Mouse (Mus musculus): Measurements from ENCODE around the gene Cacna1c.

The Cacna1c gene

GRCm38 (mm10) chr6:119044148-119044547 is 152.1 kb downstream of the Cacna1c start:
- no peak for DNase-seq

GRCm38 (mm10) chr6:119042803-119043202 is 153.4 kb downstream of the Cacna1c start:
- no peak for DNase-seq

DNA sequence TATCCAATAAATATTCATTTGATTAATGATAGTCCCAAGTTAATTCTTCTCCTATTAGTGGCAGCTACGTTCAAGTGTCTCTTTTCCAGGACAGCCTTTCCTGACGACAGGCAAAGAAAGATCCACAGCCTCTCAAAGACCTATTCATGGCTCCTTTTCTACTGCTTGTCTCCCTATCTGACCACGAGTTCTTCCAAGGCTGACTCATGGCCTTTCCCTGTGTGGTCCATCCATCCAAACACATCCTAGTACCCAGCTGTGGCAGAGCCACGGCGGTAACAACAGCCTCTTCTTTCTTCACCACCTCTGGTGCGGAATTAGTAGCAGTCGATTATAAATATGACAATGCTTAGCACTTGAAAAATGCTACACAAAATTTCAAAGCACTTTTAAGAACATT is 155.3 kb downstream of the Cacna1c start:
- DNase-seq = no peak

- DNase-seq = no peak
Measured at GRCm38 (mm10) chr6:119039815-119040214, 156.4 kb downstream of the Cacna1c start.

DNA sequence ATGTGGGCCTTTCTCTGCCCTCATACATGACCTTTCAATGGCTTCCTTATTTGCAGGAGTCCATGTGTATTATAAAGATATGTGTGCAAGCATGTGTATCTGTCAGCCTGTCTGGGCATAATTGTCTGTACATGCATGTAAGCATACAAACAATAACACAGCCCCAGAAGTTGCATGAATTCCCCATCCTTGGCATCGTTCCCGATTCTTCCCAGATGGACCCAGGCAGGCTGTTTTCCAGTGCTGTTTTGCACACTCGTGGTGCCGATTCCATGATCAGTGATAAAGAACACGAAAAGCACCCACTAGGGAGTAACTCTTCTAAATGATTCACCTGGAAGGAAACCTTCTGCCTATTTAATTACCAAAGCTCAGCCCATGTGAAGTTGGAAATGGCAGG is 156.9 kb downstream of the Cacna1c start:
- DNase-seq = no peak

GRCm38 (mm10) chr6:119037815-119038214 is 158.4 kb downstream of the Cacna1c start:
- peak; percentile 67 for DNase-seq

GRCm38 (mm10) chr6:119037047-119037446 is 159.2 kb downstream of the Cacna1c start:
- DNase-seq = peak; percentile 37

GRCm38 (mm10) chr6:119035361-119035760 is 160.9 kb downstream of the Cacna1c start:
- DNase-seq = no peak

- no peak for DNase-seq
Measured at GRCm38 (mm10) chr6:119034947-119035346, 161.3 kb downstream of the Cacna1c start.

DNA sequence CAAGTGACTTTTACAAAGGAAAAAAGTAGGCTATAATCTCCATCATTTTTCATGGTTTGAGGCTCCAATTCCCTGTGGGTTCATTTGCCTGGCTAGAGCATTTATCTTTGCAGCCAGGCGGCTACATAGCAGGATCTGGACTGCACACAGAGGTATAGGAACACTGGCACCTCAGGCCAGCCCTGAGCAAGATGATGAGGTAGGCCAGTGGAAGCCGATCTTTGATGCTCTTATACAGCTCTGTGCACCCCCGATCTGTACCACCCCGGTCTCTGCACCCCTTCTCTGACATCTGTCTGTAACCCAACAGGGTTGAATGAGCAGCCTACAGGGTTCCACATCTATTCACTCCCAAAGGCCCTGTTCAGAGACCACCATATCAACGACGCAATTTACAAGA is 168.3 kb downstream of the Cacna1c start:
- no peak for DNase-seq

DNA sequence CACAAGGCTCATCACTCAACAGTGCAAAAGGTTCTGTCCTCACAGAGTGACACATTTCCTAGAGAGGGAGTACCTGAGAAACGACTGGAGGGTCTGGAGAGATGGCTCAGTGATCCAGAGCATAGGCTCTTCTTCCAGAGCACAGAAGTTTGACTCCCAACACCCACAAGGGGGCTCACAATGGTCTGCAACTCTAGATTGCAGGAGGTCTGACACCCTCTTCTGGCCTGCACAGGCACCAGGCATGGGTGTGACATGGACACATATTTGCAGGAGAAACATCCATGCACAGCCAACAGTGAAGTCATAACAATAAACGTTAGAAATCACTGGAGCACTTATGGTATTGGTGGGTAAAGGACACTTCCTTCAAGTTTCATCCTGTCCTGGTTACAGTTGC is 173.4 kb downstream of the Cacna1c start:
- DNase-seq = no peak

DNA sequence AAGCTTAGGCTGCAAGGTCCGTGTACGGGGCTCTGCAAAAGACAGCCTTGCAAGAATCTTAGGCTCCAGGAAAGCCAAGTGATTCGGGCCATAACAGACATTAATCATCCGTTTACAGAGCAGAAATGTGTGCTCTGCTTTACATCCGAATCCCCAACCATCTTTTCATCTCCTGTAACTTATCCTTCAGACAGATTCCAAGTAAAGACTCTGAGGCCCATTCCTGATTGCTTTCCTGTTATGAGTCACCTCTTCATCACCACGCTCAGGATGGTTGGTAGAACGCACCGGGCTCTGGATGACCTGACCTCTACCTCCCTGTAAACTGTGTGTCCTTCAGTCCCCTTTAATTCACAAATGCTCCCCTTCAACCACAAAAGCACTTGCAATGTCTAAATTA is 175.0 kb downstream of the Cacna1c start:
- DNase-seq = no peak

DNA sequence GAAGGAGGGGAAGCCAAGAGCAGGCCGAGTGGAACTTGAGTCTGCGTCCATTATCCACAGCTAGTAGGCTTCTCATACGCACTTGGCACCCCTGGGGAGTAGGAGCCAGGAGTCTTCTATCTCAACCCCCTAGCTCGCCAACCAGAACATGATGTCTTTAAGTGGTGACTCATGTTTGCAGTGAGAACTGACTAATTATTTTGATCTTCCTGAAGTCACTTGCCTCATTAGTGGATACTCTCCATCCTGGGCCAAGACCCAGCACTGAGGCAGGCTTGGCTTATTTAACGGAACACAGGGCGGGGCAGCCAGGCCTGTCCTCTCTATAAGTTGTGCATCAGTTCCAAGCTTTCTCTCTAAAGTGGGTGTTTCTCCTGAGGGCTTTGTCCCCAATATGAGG is 177.3 kb downstream of the Cacna1c start:
- no peak for DNase-seq

DNA sequence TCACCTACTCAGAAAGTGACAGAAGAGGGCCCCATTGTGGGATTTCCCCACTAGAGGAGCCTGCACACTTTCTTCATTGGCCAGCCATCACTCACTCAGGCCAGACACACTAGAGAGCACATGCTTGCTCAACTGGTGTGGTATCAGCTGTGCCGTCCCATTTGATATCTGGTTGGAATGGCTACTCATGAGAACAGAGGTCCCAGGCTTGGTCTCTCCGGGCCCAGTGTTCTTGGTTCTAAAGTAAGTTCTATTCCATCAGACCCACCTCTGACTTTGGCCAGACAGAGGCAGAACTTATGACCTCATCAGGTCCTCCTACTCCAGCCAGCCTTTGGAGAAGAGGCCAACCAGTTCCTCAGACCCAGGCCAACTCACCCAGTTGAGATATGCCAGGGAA is 178.0 kb downstream of the Cacna1c start:
- DNase-seq = no peak

DNA sequence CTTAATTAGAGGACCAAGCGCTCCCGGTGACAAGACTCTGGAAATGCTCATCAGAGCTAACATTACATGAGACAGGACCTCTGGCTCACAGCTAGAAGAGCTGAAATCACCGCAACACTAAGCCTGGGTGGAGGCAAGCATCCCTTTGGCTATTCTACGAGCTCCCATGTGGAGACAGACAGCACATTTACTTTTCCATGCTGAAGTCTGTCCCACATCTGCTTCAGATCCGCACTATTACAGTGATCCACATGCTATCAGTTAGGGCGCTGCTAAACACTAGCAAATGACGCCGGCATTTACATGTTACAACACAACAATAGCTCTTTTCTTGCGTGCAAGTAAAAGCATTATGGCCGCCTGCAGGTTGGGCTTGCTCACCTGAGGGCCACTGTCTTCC is 178.7 kb downstream of the Cacna1c start:
- no peak for DNase-seq

DNA sequence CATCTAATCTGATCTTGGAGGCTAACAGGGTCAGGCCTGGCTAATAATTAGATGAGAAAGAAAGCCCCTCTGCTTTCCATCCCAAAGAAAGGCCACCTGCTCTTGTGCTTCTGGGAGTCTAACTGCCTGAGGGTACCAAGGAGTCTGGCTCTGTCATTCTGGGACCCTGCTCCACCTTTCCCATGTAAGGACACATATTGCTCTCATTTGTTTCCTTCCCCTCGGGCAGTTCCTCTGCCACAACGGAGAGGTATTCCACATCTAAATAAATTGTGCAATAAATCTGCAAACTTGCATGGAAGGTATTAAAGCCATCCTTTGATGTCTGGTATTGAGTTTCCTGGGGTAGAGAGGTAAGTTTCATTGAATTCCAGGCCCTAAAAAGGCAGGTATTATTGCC is 180.9 kb downstream of the Cacna1c start:
- no peak for DNase-seq

DNA sequence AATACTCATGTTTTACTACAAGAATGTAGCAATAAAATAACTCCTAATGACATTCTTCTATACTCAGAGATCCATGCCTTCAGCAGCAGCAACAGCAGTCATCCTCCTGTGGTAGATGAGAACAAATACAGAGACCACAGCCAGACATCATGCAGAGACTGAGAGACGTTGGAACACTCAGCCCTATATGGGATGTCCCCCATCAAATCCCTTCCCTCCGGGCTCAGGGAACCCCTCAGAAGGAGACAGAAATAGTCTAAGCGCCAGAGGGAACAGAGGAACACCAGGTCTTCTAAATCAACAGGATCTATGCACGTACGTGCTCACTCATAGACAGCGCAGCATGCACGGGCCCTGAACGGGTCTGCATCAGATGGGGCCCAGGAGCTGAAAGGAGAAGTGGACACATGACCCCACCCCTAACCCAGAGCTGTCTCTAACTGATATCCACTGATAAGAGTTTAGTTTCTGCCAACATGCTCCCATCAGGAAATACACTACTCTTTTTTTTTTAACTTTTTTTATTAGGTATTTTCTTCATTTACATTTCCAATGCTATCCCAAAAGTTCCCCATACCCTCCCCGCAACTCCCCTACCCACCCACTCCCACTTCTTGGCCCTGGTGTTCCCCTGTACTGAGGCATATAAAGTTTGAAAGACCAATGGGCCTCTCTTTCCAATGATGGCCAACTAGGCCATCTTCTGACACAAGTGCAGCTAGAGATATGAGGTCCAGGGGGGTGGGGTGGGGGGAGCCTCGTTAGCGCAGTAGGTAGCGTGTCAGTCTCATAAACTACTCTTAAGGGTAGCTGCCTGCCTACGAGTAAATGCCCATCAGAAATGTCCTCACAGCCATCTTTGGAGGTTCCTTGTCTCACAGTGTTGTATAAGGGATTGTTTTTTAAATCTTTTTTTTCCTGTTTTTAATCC is 182.8 kb downstream of the Cacna1c start:
- DNase-seq = no peak

DNA sequence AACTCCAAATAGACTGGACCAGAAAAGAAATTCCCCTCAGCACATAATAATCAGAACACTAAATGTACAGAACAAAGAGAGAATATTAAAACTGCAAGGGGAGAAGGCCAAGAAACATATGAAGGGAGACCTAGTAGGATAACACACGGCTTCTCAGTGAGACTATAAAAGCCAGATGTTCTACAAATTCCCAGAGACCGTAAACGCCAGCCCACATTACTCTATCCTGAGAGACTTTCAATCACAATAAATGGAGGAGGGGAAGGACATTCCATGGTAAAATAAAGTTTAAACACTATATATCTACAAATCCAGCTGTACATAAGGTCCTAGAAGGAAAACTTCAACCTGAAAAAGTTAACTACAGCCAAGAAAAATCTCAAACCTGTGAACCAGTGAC is 185.3 kb downstream of the Cacna1c start:
- no peak for DNase-seq

DNA sequence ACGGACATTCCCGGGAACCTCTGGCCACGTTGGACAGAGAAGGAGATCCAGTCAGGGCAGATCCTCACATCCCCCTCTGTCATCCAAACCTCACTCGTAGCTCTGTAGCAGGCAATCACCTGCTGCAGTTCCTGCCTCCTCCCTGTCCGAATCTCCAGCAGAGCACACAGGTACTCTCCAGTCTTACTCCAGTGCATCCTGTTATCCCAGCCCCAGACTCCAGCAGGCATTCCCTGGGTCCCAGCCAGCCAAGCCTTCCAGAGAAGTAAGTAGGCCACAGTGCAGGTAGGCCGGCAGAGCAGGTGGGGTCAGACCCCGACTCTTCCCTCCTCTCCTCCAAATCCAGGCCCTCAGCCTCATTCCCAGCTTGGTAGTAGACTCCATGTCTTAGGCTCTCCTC is 186.7 kb downstream of the Cacna1c start:
- no peak for DNase-seq

- DNase-seq = no peak
Measured at GRCm38 (mm10) chr6:119008638-119009166, 187.5 kb downstream of the Cacna1c start.

DNA sequence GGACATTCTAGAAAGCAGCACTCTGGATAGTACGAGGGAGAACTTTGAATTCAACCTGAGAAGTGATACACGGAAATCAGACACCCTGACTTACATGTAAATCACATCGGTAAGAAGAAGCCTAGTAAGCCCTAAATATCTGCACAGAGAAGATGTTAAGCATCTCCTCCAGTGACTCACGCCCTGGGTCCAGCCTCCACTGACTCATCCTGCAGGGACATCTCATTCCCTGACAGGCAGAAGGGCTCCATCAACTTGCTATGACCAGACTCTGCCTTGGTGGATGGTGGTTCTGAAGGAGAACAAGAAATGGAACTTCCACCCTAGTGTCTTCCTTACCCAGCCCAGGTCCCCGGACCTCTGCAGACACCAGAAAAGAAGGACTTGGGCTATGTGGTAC is 191.6 kb downstream of the Cacna1c start:
- DNase-seq = no peak

GRCm38 (mm10) chr6:119001442-119001841 is 194.8 kb downstream of the Cacna1c start:
- DNase-seq = no peak

- DNase-seq = no peak
Measured at GRCm38 (mm10) chr6:119000255-119000654, 196.0 kb downstream of the Cacna1c start.

DNA sequence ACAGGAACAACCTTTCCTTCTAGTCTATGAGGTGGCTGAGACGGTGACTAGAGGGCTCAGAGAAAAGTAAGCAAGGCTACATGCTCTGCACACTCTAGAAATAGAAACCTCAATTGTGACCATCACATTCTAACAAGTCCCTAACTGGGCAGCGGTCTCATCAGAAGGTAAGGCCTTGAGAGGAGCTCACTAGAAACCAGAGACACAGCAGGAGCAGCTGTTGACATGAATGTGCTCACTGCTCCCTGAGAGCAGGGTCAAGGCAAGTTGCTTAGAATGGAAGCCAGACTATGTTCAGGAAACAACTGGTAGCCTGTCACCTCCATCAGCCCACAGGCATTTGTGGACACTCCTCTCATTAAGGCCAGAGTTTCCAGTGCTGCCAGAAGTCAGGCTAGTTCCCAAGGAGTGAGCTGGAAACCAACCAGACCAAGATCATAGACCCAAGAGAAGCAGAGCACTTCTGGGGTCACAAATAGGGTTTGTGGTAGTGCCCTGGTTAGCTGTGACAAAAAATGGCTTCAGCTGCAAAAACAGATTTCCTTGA is 196.8 kb downstream of the Cacna1c start:
- no peak for DNase-seq
